Mouse (Mus musculus) hindbrain, embryonic 10.5 days (tissue): ENCODE measurements at regions not wholly inside any gene's neighbourhood (a gene's known extent, or its start where the extent isn't known, plus 50 kb on each side); places are given as distances from the start of the nearest gene placed in this dataset.
"Not testable (repeated sequence)": the region's sequence is repeated elsewhere in the genome, so short reads cannot be mapped to it uniquely, and the experiment has no call there.

Experiments used
- DNase-seq: peaks from one replicate; pipeline ENCODE4 v3.0.0-alpha.2; 2017; ENCODE audit warnings: low spot score
- H3K27ac ChIP-seq: fragments of 300-500 bp; sonication (generic); 2 replicates; pipeline ENCODE4 v1.5.1; 2016; ENCODE audit warnings: mild to moderate bottlenecking, moderate library complexity
- H3K27me3 ChIP-seq: fragments of 300-500 bp; sonication (generic); 2 replicates; pipeline ENCODE4 v1.6.1; 2016; ENCODE audit warnings: mild to moderate bottlenecking; ENCODE audit not compliant: poor library complexity, insufficient read depth, severe bottlenecking
- H3K36me3 ChIP-seq: fragments of 300-500 bp; sonication (generic); 2 replicates; pipeline ENCODE4 v1.6.1; 2016; ENCODE audit warnings: mild to moderate bottlenecking, moderate library complexity
- H3K4me1 ChIP-seq: fragments of 300-500 bp; sonication (generic); replicated peaks from 2 replicates; pipeline ENCODE4 v1.6.1; 2016; ENCODE audit warnings: mild to moderate bottlenecking
- H3K4me3 ChIP-seq: fragments of 300-500 bp; sonication (generic); 2 replicates; pipeline ENCODE4 v1.5.1; 2016; ENCODE audit warnings: mild to moderate bottlenecking, moderate library complexity
- H3K9me3 ChIP-seq: fragments of 300-500 bp; sonication (generic); 2 replicates; pipeline ENCODE4 v1.6.1; 2016; ENCODE audit warnings: mild to moderate bottlenecking, moderate library complexity
- WGBS: fragments of 180-500 bp; shearing (Covaris S2); methylation state at CpG from one replicate; pipeline ENCODE4 v1.1.7; 2016; 5-methylcytosine and 5-hydroxymethylcytosine counted together

DNA sequence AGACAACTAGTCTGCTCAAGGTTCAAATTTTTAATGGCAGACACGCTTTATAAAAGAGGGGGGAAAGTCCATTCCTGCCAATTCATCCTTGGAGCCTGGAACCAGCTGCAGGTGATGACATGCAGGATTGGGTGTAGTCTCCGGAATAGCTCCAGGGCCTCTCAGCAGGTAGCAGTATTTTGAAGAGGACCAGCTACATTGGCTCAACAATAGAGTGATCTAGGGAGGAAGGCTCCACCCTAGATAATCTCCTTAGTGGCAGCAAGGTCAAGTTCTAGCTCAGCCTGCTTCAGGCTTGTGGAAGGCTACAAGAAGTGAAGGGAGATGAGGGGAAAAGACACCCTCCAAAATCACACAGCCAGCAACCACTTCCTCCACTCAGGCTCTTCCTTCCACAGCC, 1405.1 kb downstream of the 4930444P10Rik start:
- H3K27ac ChIP-seq, H3K36me3 ChIP-seq, H3K27me3 ChIP-seq, H3K4me1 ChIP-seq, H3K4me3 ChIP-seq, H3K9me3 ChIP-seq, DNase-seq: not testable (repeated sequence)
- WGBS = 88% methylated on average over 2 of the region's 2 CpGs

GRCm38 (mm10) chr1:14686172-14686571, 1407.0 kb downstream of the 4930444P10Rik start:
- Histone ChIP-seq H3K27ac (no peak overlapping the region), H3K4me3 (no peak overlapping the region), H3K9me3 (no peaks in the 10 kb centered on the region), H3K4me1 (no peaks in the 10 kb centered on the region), H3K27me3 (no peaks in the 10 kb centered on the region), H3K36me3 (no peaks in the 10 kb centered on the region)
- 52% methylated on average over 2 of the region's 2 CpGs for WGBS
- no peak for DNase-seq

GRCm38 (mm10) chr1:14680443-14680842, 1412.7 kb downstream of the 4930444P10Rik start:
- Histone ChIP-seq H3K36me3 (no peaks in the 10 kb centered on the region), H3K4me3 (no peak overlapping the region), H3K4me1 (no peaks in the 10 kb centered on the region; the same call in 1 of the 2 replicates), H3K9me3 (no peaks in the 10 kb centered on the region), H3K27me3 (no peaks in the 10 kb centered on the region), H3K27ac (no peak overlapping the region)
- WGBS = 84% methylated on average over 3 of the region's 3 CpGs
- DNase-seq = no peak

DNA sequence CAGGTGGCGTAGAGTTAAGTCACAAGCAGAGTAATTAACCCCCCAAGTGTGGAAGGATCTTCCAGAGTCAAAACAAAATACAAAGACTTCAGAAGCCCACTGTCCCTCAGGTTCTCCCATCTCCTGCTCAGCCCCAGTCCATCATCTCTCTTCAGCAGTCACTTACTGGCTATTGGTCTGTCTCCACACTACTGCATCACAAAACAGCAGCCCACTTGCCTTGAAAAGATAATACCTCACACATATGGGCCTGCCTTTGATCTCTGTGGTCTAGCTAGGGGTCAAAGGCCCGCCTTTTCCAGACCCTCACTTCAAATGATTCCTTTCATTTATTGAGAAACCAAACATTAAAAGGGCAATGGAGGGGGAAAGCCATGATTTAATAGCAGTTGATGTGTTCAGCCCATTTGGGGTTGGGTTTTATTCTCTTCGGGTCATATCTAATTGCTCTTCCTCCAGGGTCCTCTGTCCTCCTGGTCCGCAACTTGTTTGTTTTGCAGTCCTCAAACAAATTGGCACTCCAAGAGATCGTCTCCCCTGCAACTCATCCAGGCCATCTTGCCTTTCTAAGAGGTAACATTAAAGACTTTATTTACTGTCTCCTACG, 1420.6 kb downstream of the 4930444P10Rik start:
- WGBS = 34% methylated on average over 6 of the region's 6 CpGs
- H3K4me1 ChIP-seq = peaks cover 5% of the 10 kb centered on the region; the same call in 1 of the 2 replicates
- H3K4me3 ChIP-seq = no peak overlapping the region
- no peak overlapping the region for H3K27ac ChIP-seq
- no peaks in the 10 kb centered on the region for H3K9me3 ChIP-seq
- H3K27me3 ChIP-seq = no peaks in the 10 kb centered on the region
- no peak for DNase-seq
- H3K36me3 ChIP-seq = no peaks in the 10 kb centered on the region

DNA sequence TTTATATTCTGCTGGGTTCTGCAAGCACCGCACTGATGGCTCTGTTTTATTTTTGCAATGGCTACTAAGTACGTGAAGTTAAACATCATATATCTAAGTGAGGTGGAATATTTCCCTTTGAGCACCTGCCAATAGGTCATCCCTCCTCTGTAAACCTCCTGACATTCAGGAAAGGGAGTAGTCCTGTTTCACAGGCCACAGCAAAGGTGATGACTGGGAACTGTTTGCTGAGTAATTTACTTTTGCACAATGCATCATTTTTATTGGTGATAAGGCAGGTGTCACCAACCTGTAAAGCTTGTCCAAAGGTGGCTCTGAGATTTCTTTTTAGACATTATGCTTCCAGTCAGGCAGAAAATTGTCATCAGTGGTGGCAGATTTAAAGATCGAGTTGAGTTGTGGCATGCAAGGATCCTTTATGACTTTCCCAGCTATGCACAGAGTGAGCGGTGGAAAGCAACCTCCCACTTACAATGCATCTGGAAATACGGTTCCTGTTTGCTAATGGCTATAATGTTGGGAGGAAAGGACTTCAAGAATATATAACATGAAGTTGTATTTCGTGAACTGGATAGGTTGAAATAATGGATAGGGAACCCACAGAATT, 1430.3 kb downstream of the 4930444P10Rik start:
- WGBS = 88% methylated on average over 6 of the region's 6 CpGs
- Histone ChIP-seq H3K4me3 (no peak overlapping the region), H3K36me3 (no peaks in the 10 kb centered on the region), H3K4me1 (no peaks in the 10 kb centered on the region), H3K27ac (no peak overlapping the region), H3K27me3 (no peaks in the 10 kb centered on the region), H3K9me3 (no peaks in the 10 kb centered on the region)
- DNase-seq = no peak

DNA sequence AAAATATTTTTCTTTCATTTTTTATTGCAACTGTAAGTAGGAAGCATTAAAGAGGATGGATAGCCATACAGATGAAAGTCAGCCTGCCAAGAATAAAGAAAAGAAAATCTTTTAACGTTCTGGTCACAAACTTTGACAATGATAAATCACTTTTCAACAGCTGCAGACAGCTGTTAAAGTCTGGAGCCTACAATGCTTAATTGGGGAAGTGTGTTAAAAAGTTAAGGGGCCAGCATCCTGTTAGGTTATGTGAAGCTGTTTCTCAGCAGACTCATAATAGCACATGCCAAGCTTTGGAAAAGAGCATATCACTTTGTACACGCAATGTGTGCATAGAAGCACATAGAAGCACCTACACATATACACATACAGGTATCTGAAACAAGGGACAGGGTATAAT, 1431.3 kb downstream of the 4930444P10Rik start:
- Histone ChIP-seq H3K9me3 (no peaks in the 10 kb centered on the region), H3K27me3 (no peaks in the 10 kb centered on the region), H3K4me3 (no peak overlapping the region), H3K27ac (no peak overlapping the region), H3K36me3 (no peaks in the 10 kb centered on the region), H3K4me1 (no peaks in the 10 kb centered on the region)
- no peak for DNase-seq
- 65% methylated on average over 2 of the region's 2 CpGs for WGBS

GRCm38 (mm10) chr1:14650346-14650745, 1442.8 kb downstream of the 4930444P10Rik start:
- Histone ChIP-seq H3K36me3 (no peaks in the 10 kb centered on the region), H3K4me1 (no peaks in the 10 kb centered on the region), H3K4me3 (no peak overlapping the region), H3K9me3 (no peaks in the 10 kb centered on the region), H3K27me3 (no peaks in the 10 kb centered on the region), H3K27ac (no peak overlapping the region)
- WGBS = 80% methylated on average over 2 of the region's 2 CpGs
- no peak for DNase-seq

DNA sequence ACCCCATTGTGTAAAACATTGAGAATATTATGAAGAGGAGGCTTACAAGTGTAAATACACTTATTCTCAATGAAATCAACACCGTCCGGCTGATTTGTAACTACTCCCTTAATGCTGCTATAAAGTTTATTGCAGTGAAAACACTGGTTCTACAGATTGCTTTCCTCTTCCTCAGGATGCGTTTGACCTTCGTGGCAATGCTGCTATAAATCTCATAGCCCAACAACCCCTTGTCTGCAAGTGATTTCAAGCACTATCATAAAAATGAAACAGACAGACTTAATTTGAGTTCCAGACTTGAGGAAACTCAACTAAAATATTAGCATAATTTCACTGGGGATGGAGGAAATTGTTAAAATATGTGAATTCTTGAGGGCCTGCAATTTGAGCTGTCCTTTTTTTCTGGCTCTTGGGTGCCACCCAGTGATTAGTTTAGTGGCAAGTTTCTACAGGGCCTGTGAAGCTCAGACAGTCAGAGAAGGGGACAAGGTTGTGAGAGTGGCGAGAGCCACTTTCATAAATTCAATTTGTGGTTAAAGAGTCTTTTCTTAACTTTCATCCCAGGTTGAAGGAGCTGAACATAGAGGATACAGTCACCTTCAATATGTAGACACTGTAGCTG, 1457.4 kb downstream of the 4930444P10Rik start:
- DNase-seq = peak; percentile 13

DNA sequence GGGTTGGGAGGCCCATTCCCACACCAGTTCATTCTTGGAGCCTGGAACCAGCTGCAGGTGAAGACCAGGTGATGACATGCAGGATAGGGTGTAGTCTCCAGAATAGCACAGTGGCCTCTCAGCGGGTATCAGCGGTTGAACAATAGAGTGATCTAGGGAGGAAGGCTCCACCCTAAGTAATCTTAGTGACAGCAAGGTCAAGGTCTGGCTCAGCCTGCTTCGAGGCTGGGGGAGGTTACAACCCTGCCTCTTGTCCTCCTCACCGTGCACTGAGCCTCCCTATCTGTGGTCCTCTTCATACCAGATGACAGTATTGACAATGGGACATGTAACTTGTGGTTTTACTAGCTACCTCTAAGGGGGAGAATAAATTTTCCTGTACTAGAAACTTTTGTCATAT, 1461.1 kb downstream of the 4930444P10Rik start:
- Histone ChIP-seq H3K9me3 (no peaks in the 10 kb centered on the region), H3K4me1 (no peaks in the 10 kb centered on the region), H3K36me3 (no peaks in the 10 kb centered on the region), H3K4me3 (no peak overlapping the region), H3K27ac (no peak overlapping the region), H3K27me3 (no peaks in the 10 kb centered on the region)
- 32% methylated on average over 4 of the region's 4 CpGs for WGBS
- no peak for DNase-seq

More for the DNA sequence above, 1457.4 kb downstream of the 4930444P10Rik start:
- WGBS = 82% methylated on average over 5 of the region's 5 CpGs
- Histone ChIP-seq H3K36me3 (no peaks in the 10 kb centered on the region), H3K9me3 (no peaks in the 10 kb centered on the region), H3K27me3 (no peaks in the 10 kb centered on the region), H3K27ac (no peak overlapping the region), H3K4me3 (no peak overlapping the region), H3K4me1 (no peaks in the 10 kb centered on the region)

GRCm38 (mm10) chr1:14627204-14627603, 1465.9 kb downstream of the 4930444P10Rik start:
- Histone ChIP-seq H3K27me3 (no peaks in the 10 kb centered on the region), H3K9me3 (no peaks in the 10 kb centered on the region), H3K27ac (no peak overlapping the region), H3K4me1 (0 out of 2 replicates have a peak, but pooled peaks cover 2% of the 10 kb centered on the region), H3K4me3 (no peak overlapping the region), H3K36me3 (no peaks in the 10 kb centered on the region)
- 79% methylated on average over 6 of the region's 6 CpGs for WGBS
- no peak for DNase-seq

GRCm38 (mm10) chr1:14626685-14627084, 1466.4 kb downstream of the 4930444P10Rik start:
- Histone ChIP-seq H3K9me3 (no peaks in the 10 kb centered on the region), H3K4me1 (0 out of 2 replicates have a peak, but pooled peaks cover 2% of the 10 kb centered on the region), H3K36me3 (no peaks in the 10 kb centered on the region), H3K4me3 (no peak overlapping the region), H3K27ac (no peak overlapping the region), H3K27me3 (no peaks in the 10 kb centered on the region)
- WGBS = 79% methylated on average over 4 of the region's 4 CpGs
- DNase-seq = no peak

- no peak for DNase-seq
- WGBS = 81% methylated on average over 5 of the region's 5 CpGs
- H3K9me3 ChIP-seq = no peaks in the 10 kb centered on the region
Observed at GRCm38 (mm10) chr1:14620922-14621430, 1472.1 kb downstream of the 4930444P10Rik start.

DNA sequence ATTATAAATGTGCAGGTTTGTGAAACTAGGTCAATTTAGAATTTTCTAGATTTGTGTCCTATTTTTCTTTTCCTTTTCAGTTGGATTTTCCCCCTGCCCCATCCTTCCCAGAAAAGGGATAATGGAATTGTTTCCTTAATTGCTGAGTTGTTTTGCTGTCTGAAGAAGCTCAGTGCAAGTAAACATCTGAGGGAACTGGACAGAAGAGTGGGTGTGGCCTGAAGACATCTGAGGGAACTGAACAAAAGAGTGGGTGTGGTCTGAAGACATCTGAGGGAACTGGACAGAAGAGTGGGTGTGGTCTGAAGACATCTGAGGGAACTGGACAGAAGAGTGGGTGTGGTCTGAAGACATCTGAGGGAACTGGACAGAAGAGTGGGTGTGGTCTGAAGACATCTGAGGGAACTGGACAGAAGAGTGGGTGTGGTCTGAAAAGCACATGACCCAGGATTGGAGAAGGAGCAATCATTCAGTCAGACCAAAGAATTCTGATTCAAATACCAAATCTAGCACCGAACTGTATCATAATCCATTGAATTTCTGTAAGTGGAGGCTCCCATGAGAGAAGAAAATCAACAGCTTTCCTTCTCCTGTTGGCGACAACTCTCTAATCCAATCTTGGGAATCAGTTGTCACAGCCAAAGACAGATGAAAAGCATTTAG, 1479.8 kb downstream of the 4930444P10Rik start:
- Histone ChIP-seq H3K9me3 (no peaks in the 10 kb centered on the region), H3K4me1 (no peaks in the 10 kb centered on the region), H3K27me3 (no peaks in the 10 kb centered on the region), H3K36me3 (no peaks in the 10 kb centered on the region), H3K4me3 (no peak overlapping the region), H3K27ac (no peak overlapping the region)
- WGBS = 89% methylated on average over 2 of the region's 2 CpGs
- DNase-seq = no peak

More at GRCm38 (mm10) chr1:14620922-14621430, 1472.1 kb downstream of the 4930444P10Rik start:
- no peaks in the 10 kb centered on the region for H3K27me3 ChIP-seq
- no peak overlapping the region for H3K27ac ChIP-seq
- H3K4me3 ChIP-seq = no peak overlapping the region
- H3K4me1 ChIP-seq = no peaks in the 10 kb centered on the region
- H3K36me3 ChIP-seq = no peaks in the 10 kb centered on the region
